Mouse (Mus musculus): ENCODE measurements at regions not wholly inside any gene's neighbourhood (a gene's known extent, or its start where the extent isn't known, plus 50 kb on each side); places are given as distances from the start of the nearest gene placed in this dataset.

DNA sequence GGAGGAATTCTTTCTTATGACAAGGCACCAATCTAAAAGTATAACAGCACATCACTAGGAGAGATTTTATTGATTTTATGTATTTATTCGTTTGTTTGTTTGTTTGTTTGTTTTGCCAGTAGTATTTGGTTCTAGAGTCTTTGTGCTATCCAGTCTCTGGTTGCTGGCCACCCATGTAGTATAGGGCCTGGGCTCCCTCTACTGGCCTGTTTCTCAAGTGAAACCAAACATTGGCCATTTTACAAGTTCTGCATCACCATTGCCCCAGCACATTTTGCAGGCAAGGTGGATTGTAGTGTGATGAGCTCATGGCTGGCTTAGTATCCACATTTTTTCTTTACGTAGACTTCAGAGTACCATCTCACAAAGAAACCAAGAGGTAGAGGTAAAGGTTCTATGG is 376.9 kb upstream of the Luzp2 start:
- peak; percentile 28 to 45 for DNase-seq (ENCODE audit: low spot score in 2 of 2)

- no peak for DNase-seq (ENCODE audit: low spot score in 2 of 2)
These were observed 344.0 kb upstream of the Luzp2 start for GRCm38 (mm10) chr7:54491254-54491653.

- no peak for DNase-seq (ENCODE audit: low spot score in 2 of 2)
These were observed 330.1 kb upstream of the Luzp2 start for GRCm38 (mm10) chr7:54505235-54505634.

- DNase-seq (ENCODE audit: low spot score in 2 of 2) = no peak
These were observed 328.3 kb upstream of the Luzp2 start for GRCm38 (mm10) chr7:54507006-54507405.

DNA sequence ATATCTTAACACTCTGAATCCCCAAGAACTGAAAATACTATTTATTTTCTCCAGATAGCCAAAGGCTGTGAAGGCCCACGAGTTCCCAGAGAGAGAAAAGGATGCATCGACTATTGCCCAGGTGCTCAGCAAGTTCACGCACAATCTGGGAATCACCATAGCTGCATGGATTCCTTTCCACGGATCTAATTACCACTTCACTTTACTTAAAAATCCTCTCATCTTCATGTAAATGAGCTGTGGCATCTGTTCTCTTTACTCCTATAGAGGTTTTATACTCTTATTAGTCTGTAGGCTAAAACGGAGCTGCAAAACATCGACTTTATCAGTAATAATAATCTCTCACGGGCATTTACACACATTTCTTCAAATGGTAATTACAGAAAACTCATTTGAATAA is 299.6 kb upstream of the Luzp2 start:
- DNase-seq (ENCODE audit: low spot score in 2 of 2) = no peak

DNA sequence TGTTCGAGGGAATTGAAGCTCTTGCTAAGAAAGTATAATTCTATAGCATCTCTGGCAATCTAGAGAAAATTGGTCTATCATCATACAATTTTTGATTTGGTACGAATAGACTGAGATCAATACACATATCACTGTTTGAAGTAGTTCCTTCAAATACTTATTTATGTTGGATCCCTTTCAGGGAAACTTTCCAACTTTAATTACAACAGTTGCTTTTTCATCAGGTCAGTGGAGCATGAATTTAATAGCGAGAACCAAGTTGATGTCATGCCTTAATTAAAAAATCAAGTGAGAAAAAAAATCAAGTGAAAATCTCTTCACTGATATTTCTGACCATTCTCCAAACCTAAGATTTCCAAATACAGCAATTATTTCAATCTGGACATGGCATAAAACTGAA is 277.9 kb upstream of the Luzp2 start:
- no peak for DNase-seq (ENCODE audit: low spot score in 2 of 2)

- DNase-seq (ENCODE audit: low spot score in 2 of 2) = no peak
These were observed 269.6 kb upstream of the Luzp2 start for GRCm38 (mm10) chr7:54565569-54566179.

- no peak for DNase-seq (ENCODE audit: low spot score in 2 of 2)
These were observed 235.5 kb upstream of the Luzp2 start for GRCm38 (mm10) chr7:54599776-54600175.

DNA sequence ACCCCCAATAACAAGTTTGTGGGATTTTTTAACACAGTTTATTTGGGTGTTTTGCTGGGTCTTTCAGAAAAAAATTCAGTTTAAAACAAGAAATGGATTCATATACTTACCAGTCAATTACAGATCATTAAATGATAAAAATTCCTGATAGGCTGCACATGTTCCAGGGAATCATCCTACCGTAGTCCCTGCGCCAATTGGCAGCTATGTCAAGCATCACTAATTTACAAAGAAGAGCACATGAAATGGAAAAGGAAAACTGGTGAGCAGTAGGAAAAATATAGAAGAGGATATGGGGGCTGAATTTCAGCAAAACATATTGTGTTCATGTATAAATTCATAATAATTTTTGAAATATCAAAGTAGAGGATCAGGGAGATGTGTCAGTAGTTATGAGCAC is 212.9 kb upstream of the Luzp2 start:
- no peak for DNase-seq (ENCODE audit: low spot score in 2 of 2)

- peak; percentile 78 to 80 for DNase-seq (ENCODE audit: low spot score in 2 of 2)
These were observed 201.4 kb upstream of the Luzp2 start for GRCm38 (mm10) chr7:54633930-54634329.

GRCm38 (mm10) chr7:54634348-54635035 is 200.8 kb upstream of the Luzp2 start:
- DNase-seq (ENCODE audit: low spot score in 2 of 2) = peak; percentile 21 to 43

- no peak for DNase-seq (ENCODE audit: low spot score in 2 of 2)
These were observed 190.0 kb upstream of the Luzp2 start for GRCm38 (mm10) chr7:54645314-54645713.

GRCm38 (mm10) chr7:54649025-54649424 is 186.3 kb upstream of the Luzp2 start:
- DNase-seq (ENCODE audit: low spot score in 2 of 2) = no peak
